Mouse (Mus musculus) mouse trophoblast stem cell (cell line): ENCODE measurements around the gene Capn7.

ENCODE experiments used
- in situ Hi-C, 2 experiments: fragments of 300-500 bp; cut with MseI, MboI; formaldehyde crosslinking; loops; 2 replicates in 1 of 2; 3 replicates in 1 of 2; pipeline ENCODE4 v1.15.1; 2025

Capn7 gene

DNA sequence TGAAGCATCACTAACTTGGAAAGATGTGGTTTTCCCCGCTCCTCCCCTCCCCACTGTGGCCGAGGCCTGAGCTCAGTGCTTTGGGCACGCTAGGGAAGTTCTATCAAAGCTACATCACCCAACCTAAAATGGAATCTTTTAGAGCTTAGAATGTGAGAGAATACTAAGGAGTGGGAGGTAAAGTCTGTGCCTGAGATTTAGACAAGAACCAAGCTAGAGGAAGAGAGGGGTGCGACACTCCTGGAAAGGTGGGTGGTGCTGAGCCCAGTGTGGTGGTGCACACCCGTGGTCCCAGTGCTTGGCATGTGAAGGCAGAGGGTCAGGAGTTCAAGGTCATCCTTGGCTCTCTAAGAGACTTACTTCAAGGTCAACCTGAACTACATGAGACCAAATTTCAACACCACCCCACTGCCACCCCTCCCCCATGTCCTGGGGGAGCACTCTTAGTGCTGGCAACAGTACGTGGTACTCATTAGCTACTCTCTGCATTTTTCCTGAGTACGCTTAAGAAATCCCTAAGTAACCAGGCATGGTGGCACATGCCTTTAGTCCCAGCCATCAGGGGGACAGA, 59.3 kb downstream of the Capn7 start:
- in situ Hi-C loops: no loop called here

DNA sequence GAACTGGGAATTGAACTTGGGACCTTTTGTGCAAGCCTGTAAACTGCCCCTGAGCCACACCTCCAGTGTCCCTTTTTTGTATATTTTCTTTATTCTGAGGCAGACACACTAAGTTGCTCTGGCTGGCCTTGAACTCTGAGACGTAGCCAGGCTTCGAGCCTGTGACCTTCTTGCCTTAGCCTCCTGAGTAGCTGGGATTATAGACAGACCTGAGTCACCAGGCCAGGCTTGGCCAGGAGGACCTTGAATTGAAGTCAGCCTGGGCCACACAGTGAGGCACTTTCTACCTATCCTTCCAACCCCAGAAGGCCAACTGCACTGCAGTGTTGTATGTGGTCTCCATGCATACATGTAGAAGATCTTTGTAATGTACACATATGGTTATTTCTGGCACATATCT, 60.0 kb downstream of the Capn7 start:
- in situ Hi-C loops: no loop called here

- in situ Hi-C loops: no loop called here
Measured at GRCm38 (mm10) chr14:31397353-31397752, 60.9 kb downstream of the Capn7 start.

GRCm38 (mm10) chr14:31397791-31398595, 61.6 kb downstream of the Capn7 start:
- in situ Hi-C loops: no loop called here

GRCm38 (mm10) chr14:31398819-31399218, 62.4 kb downstream of the Capn7 start:
- in situ Hi-C loops: no loop called here

GRCm38 (mm10) chr14:31399271-31399670, 62.8 kb downstream of the Capn7 start:
- in situ Hi-C loops: no loop called here

- in situ Hi-C loops: no loop called here
Measured at GRCm38 (mm10) chr14:31400246-31400645, 63.8 kb downstream of the Capn7 start.

DNA sequence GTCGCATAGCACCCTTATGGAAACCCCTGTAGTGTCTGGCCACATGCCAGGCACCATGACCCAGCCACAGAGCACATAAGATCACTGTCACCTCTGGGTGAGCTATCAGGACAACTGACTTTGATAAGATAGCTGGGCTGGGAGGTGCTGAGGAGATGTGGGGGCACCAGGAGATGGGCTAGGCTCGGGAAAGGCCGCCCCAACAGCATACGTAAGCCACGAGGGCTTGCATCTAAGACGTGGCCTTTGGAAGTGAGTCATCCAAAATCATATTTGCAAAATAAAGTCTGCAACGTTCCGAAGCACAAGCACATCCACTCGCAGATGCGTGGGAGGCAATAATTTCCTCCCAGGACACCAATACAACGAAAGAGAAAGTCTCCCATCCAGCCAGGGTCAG, 64.5 kb downstream of the Capn7 start:
- in situ Hi-C loops: no loop called here

- in situ Hi-C loops: no loop called here
Measured at GRCm38 (mm10) chr14:31401918-31402427, 65.5 kb downstream of the Capn7 start.

DNA sequence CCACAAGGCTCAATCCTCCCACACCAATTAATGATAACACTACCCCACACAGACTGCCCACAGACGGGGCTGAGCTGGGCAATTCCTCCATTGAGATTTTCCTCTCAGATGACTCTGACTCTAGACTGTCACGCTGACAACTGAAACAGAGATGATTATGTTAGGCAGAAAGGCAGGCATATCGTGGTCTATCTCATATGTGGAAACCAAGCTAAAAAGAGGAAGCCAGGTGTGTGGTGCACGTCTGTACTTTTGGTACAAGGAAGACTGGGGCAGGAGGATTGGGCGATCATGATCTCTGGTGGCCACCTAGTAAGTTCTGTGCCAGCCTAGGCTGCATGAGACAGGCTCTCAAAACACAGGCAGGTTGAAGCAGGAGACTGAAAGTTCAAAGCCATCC, 66.3 kb downstream of the Capn7 start:
- in situ Hi-C loops: no loop called here

GRCm38 (mm10) chr14:31403556-31403955, 67.1 kb downstream of the Capn7 start:
- in situ Hi-C loops: no loop called here

- in situ Hi-C loops: no loop called here
Measured at GRCm38 (mm10) chr14:31403995-31404394, 67.6 kb downstream of the Capn7 start.

GRCm38 (mm10) chr14:31404663-31405062, 68.2 kb downstream of the Capn7 start:
- in situ Hi-C loops: no loop called here

DNA sequence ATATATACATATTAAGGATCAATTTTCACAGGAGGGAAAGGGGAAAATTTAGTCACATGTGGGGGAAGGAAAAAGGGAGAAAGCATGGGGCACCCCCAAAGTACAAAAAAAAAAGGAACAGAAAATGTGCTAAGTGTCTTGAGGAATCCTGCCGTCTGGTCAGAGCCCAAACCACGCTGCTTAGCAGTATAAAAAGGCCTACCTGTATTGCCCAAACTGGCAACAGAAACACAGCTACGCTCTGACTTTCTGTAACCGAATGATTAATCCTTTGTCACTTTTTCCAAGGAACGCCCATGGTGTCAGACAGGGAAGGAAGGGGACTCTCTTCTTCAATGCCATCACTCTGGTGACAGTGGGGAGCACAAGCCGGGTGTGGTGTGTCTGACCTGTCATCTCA, 69.2 kb downstream of the Capn7 start:
- in situ Hi-C loops: no loop called here

- in situ Hi-C loops: no loop called here
Measured at GRCm38 (mm10) chr14:31406154-31406810, 69.8 kb downstream of the Capn7 start.

DNA sequence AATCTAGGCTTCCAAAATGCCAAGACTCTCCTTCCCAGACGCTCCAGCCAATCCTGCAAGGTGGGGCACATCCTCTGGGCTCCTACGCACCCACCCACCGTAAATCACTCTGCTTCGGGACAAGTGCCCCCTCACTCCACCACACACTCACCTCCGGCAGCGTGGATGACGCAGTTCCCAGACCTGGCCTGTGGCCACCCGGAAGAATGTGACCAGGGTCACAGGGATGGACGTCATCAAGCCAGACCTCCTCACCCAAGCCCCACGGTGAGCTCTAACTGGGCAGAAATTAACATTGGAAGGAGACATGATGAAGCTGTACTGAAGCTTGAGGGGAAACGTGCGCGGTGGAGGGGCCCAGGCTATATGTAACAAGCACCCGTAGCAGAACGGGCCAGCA, 70.8 kb downstream of the Capn7 start:
- in situ Hi-C loops: no loop called here

DNA sequence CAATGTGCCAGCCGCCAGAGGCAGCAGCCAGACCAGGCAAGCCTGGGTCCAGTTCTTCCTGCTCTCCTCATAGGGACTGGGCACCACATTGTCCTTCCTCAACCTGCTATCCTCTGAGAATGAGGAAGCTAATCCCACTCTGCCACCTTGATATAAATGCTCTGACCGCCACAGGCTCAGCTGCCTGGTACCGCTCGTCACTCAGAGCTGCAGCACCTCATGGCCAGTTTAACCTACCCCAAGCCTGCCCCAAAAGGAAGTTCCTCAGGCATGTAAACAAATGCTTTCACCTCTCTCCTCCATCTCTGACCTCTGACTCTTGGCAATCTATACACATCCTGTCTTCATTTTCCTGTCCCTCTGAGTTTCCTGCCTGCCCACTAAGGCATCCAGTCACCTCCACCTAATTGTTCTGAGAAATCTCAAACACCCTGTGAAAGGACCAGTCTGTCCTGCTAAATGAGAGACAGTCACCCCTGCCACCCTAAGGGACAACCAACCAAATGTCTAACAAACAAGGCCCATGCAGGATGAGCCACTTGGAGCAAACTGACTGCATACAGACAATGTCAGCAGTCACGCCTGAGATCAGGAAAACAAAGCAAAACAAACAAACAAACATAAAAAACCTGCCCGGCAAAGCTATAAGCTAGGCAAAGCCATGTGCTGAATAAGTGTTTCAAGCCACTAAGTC, 71.6 kb downstream of the Capn7 start:
- in situ Hi-C loops: no loop called here

GRCm38 (mm10) chr14:31408666-31409065, 72.2 kb downstream of the Capn7 start:
- in situ Hi-C loops: no loop called here

- in situ Hi-C loops: no loop called here
Measured at GRCm38 (mm10) chr14:31410123-31410724, 73.8 kb downstream of the Capn7 start.

DNA sequence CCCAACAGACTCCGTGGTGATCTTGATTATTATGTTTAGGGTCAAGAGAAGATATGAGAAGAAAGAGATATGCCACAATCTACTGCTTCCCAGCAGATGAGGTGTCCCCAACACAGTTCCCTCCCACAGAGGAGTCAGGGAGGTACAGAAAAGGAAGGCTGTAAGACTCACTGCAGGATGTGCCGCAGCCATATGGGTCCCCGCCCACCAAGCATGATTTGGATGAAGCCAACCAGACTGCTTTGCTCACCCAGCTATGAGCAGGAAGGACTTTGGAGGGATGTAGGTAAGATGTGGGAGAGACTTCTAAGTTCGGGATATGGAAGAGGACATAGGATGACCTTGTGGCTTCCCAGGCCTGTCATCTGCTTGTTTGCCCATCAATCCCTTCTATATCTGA, 74.3 kb downstream of the Capn7 start:
- in situ Hi-C loops: no loop called here

DNA sequence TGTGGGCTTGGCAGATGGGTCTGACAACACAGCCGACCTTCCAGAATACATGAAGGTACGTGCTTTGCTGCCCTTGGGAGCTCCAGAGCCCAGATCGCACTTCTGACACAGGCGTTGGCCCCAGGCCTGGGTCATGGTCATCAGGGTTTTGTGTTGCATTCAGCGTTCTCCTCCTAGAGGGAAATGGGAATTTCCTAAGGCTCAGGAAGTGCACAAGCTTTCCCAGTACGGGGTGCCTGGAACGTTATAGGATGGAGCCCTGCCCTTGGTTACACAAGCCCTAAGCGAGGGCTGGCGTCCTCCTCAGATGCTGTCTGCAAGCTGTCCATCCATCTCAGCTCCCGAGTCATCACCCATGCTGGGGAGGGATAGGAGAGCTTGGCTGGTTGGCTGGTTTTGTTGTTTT, 76.2 kb downstream of the Capn7 start:
- in situ Hi-C loops: no loop called here
